Mouse (Mus musculus) bone marrow macrophage, adult 2 months (primary cell): ENCODE data around the gene Pisd.
"Not testable (repeated sequence)": the region's sequence is repeated elsewhere in the genome, so short reads cannot be mapped to it uniquely, and the experiment has no call there.

Experiments
- CTCF ChIP-seq: IDR thresholded peaks from 2 replicates; pipeline ENCODE4 v1.5.1; 2012; ENCODE audit warnings: low read depth, mild to moderate bottlenecking, low read length, moderate library complexity
- POLR2A ChIP-seq: IDR thresholded peaks from 2 replicates; pipeline ENCODE4 v1.6.1; 2012; ENCODE audit warnings: mild to moderate bottlenecking, low read depth, low read length, borderline replicate concordance

GRCm38 (mm10) chr5:32760352-32760751 is 25.1 kb downstream of the Pisd start:
- TF ChIP-seq POLR2A, CTCF: not testable (repeated sequence)
